Mouse (Mus musculus): ENCODE results near the gene Dcun1d4. TPM values are rescaled to one million over a fixed set of nuclear protein-coding genes. Genes with fewer than 3 reads are reported as not detected.

The Dcun1d4 gene
- polyA plus RNA-seq, 1 experiment, result 4.7 TPM

DNA sequence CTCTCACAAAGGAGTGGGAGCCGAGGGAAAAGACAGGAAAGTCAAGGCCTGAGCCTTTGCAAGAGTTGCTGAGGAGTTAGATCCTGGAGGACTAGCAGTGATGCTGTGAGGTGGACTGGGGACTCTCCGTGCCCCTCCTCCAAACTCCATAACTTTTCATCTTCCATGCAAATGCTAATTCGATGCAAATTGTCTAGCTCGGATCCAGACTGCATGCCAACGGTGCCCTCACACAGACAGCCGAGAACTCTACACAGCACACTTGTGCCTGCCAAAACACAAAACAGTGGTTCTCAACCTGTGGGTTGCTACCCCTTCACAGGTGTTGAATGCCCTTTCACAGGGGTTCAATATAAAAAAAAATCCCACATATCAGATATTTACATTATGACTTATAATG lies 123.7 kb downstream of the Dcun1d4 start:
- no peak overlapping the region for H3K27ac ChIP-seq (ENCODE audit: insufficient read depth, low read depth, low read length)
- TF ChIP-seq CTCF (IDR thresholded peaks at IDR 0.05; ENCODE audit: low read depth, low read length), result no peak
- H3K4me3 ChIP-seq (ENCODE audit: insufficient read depth, low read length), result no peak overlapping the region

DNA sequence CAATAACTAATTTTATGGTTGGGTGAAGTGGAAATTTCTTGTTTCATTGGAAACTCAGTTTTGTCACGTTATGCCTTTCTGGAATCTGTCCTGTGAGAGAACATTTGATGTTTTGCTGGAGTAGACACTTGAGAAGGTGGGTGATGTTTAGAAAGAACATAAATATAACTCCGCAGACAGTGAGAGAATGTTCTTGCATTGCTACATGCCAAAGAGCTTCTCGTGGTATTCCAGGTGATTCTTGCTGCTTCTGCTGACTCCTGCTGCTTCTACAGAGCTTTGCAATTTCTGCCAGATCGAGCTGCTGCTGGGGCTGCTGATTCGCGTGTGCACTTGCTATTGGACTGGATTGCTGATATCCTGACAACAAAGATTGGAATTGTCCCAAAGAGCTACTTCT lies 124.2 kb downstream of the Dcun1d4 start:
- no peak overlapping the region for H3K4me3 ChIP-seq (ENCODE audit: insufficient read depth, low read length)
- H3K27ac ChIP-seq (ENCODE audit: insufficient read depth, low read depth, low read length), result no peak overlapping the region
- TF ChIP-seq POLR2A (IDR thresholded peaks at IDR 0.05; ENCODE audit: borderline replicate concordance, low read depth, low read length), result no peak
- TF ChIP-seq CTCF (IDR thresholded peaks at IDR 0.05; ENCODE audit: low read depth, low read length), result no peak
- no peaks in the 10 kb centered on the region for H3K4me1 ChIP-seq (ENCODE audit: control insufficient read depth, insufficient read depth, low read length)

More for the DNA sequence above, 123.7 kb downstream of the Dcun1d4 start:
- H3K4me1 ChIP-seq (ENCODE audit: control insufficient read depth, insufficient read depth, low read length), result no peaks in the 10 kb centered on the region

Other genes with a start within 250 kb of the Dcun1d4 start
- 44.5 and 47.9 TPM in 2 replicates for gene Fryl, start 224.4 kb upstream of the Dcun1d4 start, polyA plus RNA-seq (2012; ENCODE audit: insufficient read depth, insufficient read length, missing spikeins)
- 234 and 286 TPM in 2 replicates for gene Ociad1, start 188.2 kb upstream of the Dcun1d4 start, polyA plus RNA-seq (2012; ENCODE audit: insufficient read depth, insufficient read length, missing spikeins)
- 1.3 and 1.4 TPM in 2 replicates for gene Ociad2, start 140.0 kb upstream of the Dcun1d4 start, polyA plus RNA-seq (2012; ENCODE audit: insufficient read depth, insufficient read length, missing spikeins)
- not detected in 2 replicates for gene Cwh43, start 74.9 kb upstream of the Dcun1d4 start, polyA plus RNA-seq (2012; ENCODE audit: insufficient read depth, insufficient read length, missing spikeins)
- not detected in 2 replicates for gene Lrrc66, start 151.5 kb downstream of the Dcun1d4 start, polyA plus RNA-seq (2012; ENCODE audit: insufficient read depth, insufficient read length, missing spikeins)
- 15.5 and 16.9 TPM in 2 replicates for gene Sgcb, start 166.8 kb downstream of the Dcun1d4 start, polyA plus RNA-seq (2012; ENCODE audit: insufficient read depth, insufficient read length, missing spikeins)
- gene Spata18, start 170.4 kb downstream of the Dcun1d4 start, polyA plus RNA-seq (2012; ENCODE audit: insufficient read depth, insufficient read length, missing spikeins), result not detected in 2 replicates

All from bone marrow macrophage, adult 2 months (primary cell).